ENCODE assay signal across 23 mouse cellular contexts in genomic region chr10:39316533-39316932, GRCm38 (mm10). TPM values are rescaled to one million over a fixed set of nuclear protein-coding genes. Genes with fewer than 3 reads are reported as not detected.
DNase-seq lines count a peak whose midpoint lies in the region; ATAC-seq lines count a peak whose summit lies in the region.
"Had no signal": no experiment of that assay in that cellular context is flagged by ENCODE, and none has a peak within 500 bp of the region (broad histone marks: within the 10 kb centered on the region; RNA-seq: fewer than 3 reads in every experiment).

No protein-coding gene starts in this region.

- intact Hi-C loops in heart, postnatal 25 days (cut with DNase I) = no loop called here
- intact Hi-C loops in heart, postnatal 14 days (cut with DNase I) = no loop called here

- no peaks in the 10 kb centered on the region for H3K27me3 ChIP-seq in heart, embryonic 11.5 days (ENCODE audit: control insufficient read depth, insufficient read depth, low read length)
- H3K27me3 ChIP-seq: hindbrain, embryonic 12.5 days; midbrain, embryonic 12.5 days; neural tube, embryonic 15.5 days had no signal

- peaks cover 8% of the 10 kb centered on the region for H3K4me1 ChIP-seq in heart, embryonic 11.5 days (ENCODE audit: control insufficient read depth, insufficient read depth, low read length)

- DNase-seq in embryo, embryonic 10 days (ENCODE audit: low spot score) = peak; percentile 11
- no peak for DNase-seq in embryo, embryonic 9.5 days (ENCODE audit: extremely low spot score)
- DNase-seq in heart, adult 18-20 months = peak; percentile 20 to 36
- DNase-seq in heart, postnatal 25 days (ENCODE audit: low spot score) = no peak
- DNase-seq in heart, postnatal 14 days = peak; percentile 19 to 27
- DNase-seq in retina, embryonic 14.5 days (ENCODE audit: low spot score) = no peak
- DNase-seq in urinary bladder, adult 18-20 months (ENCODE audit: low spot score in 2 of 2) = no peak
- DNase-seq: cerebellum, adult 18-20 months; forebrain, postnatal 0 days; kidney, adult 2 months; layer of hippocampus, adult 9-11 months; liver, postnatal 0 days; lung, postnatal 14 days; thymus, adult 2 months; thymus, postnatal 4 days had no signal

- H3K27ac ChIP-seq in heart, embryonic 11.5 days (ENCODE audit: low read depth, low read length) = peak overlapping the region; percentile 35; the same call in 1 of the 2 replicates
- H3K27ac ChIP-seq: hindbrain, embryonic 12.5 days; kidney, postnatal 0 days; midbrain, embryonic 12.5 days; neural tube, embryonic 15.5 days; stomach, postnatal 0 days had no signal

- no peaks in the 10 kb centered on the region for H3K36me3 ChIP-seq in heart, embryonic 11.5 days (ENCODE audit: control insufficient read depth, insufficient read depth, low read length)
- H3K36me3 ChIP-seq: hindbrain, embryonic 12.5 days; midbrain, embryonic 12.5 days; neural tube, embryonic 15.5 days had no signal

- H3K4me3 ChIP-seq in heart, embryonic 11.5 days (ENCODE audit: low read depth, low read length) = no peak overlapping the region
- H3K4me3 ChIP-seq: hindbrain, embryonic 12.5 days; midbrain, embryonic 12.5 days; neural tube, embryonic 15.5 days had no signal

- ATAC-seq in heart, embryonic 11.5 days (replicated peaks; ENCODE audit: insufficient number of reproducible peaks, low FRiP score, low TSS enrichment) = no peak
- ATAC-seq: activated CD4-positive, CD25-positive, alpha-beta regulatory T cell, adult 4 months; forebrain, postnatal 0 days; liver, postnatal 0 days had no signal

- WGBS in heart, embryonic 11.5 days (ENCODE audit: insufficient replicate concordance) = 40% methylated on average over 4 of the region's 4 CpGs

- no peak overlapping the region for H3K4me2 ChIP-seq in heart, embryonic 11.5 days
- H3K4me2 ChIP-seq: hindbrain, embryonic 12.5 days; liver, embryonic 11.5 days; midbrain, embryonic 12.5 days; neural tube, embryonic 15.5 days had no signal

- H3K9ac ChIP-seq in heart, embryonic 11.5 days (ENCODE audit: low read depth, low read length) = no peak overlapping the region
- H3K9ac ChIP-seq: forebrain, postnatal 0 days; hindbrain, embryonic 12.5 days; liver, postnatal 0 days; midbrain, embryonic 12.5 days; neural tube, embryonic 15.5 days had no signal

- H3K9me3 ChIP-seq in heart, embryonic 11.5 days (replicated peaks; ENCODE audit: control insufficient read depth, low read length) = no peaks in the 10 kb centered on the region
- H3K9me3 ChIP-seq: hindbrain, embryonic 12.5 days; midbrain, embryonic 12.5 days; neural tube, embryonic 15.5 days had no signal

RNA-seq across cellular contexts. Expression of gene Fyn, which starts 52.1 kb away (rescaled TPM):
- total RNA-seq in heart, adult 18-20 months (2021) = 10 to 100 TPM; 30.6 to 32.2 TPM
- 10 to 100 TPM; 29.1 to 42.5 TPM for total RNA-seq in heart, postnatal 25 days (2021)
- 17.2 and 17.9 TPM in 2 replicates for polyA plus RNA-seq in heart, embryonic 11.5 days (2014; fragmentation: Nextera tagmentation; extraction: Ambion mirVana)
- 10 to 100 TPM; 37.7 to 41.7 TPM for total RNA-seq in heart, postnatal 14 days (2021)

Comparison
In these comparisons a context has a peak if more than half of its experiments do, and no peak if none do; other contexts are left out.
1. DNase-seq: peak in embryo, embryonic 10 days (single experiment), heart, adult 18-20 months (2 of 2) and heart, postnatal 14 days (2 of 2); none in embryo, embryonic 9.5 days (single experiment), heart, postnatal 25 days (single experiment), retina, embryonic 14.5 days (single experiment) and urinary bladder, adult 18-20 months (0 of 2).